Mouse (Mus musculus): ENCODE data around the gene Gse1. TPM values are rescaled to one million over a fixed set of nuclear protein-coding genes. Genes with fewer than 3 reads are reported as not detected.
A peak's percentile ranks its signal among the peaks of the same experiment; 100 is the strongest.

The Gse1 gene
- polyA plus RNA-seq, 1 experiment from 2014 or later, result 10.2 TPM

DNA sequence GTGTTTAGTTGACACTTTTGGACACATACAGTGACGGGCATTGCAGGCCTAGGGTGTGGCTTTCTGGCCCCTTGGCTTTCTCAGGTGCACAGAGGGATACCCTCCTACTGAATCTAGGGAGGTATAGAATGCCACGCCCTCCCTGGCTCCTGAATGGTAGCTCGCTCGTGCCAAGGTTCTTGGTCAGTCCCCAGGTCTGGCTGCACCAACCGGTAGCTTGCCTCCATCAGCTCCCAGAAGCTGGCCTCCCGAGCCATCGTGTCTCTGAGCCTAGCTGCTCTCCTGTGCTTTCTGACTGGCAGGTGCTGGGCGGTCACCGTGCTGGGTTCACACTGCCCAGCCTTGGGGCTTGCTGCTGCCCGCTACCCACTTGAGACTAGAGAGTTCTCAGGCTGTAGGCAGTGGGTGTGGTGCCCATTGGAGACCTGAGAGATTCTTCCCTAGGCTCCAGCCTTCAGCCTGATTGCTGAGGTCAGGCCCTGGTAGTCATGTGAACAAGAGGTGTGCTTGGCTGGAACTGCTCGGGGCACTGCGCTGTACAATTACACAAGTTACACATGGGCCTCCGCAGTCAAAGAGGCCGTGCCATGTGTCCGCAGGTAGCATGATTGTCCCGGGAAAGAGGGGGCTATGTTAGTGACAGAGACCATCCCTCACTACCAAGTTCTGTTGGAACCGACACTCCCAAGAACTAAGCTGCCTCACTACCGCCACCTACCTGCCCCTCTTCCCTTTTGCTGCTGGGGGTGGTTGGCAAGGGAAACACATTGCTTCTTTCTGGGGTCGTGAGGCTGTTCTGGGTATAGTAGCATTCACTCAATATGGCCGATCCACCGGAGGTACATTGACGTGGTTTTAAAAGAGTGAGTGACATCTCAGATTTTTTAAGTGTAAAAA, 333.5 kb downstream of the Gse1 start:
- H3K9me3 ChIP-seq (ENCODE audit: control insufficient read depth, low read length), result no peaks in the 10 kb centered on the region
- WGBS, result 76% methylated on average over 22 of the region's 22 CpGs
- no peak overlapping the region for H3K4me2 ChIP-seq (ENCODE audit: low read depth, low read length)
- H3K4me3 ChIP-seq (ENCODE audit: low read length), result no peak overlapping the region
- peaks cover 49% of the 10 kb centered on the region for H3K4me1 ChIP-seq (replicated peaks; ENCODE audit: control insufficient read depth, insufficient read depth, low read length)
- H3K9ac ChIP-seq (ENCODE audit: low read length), result no peak overlapping the region
- peaks cover 6% of the 10 kb centered on the region for H3K36me3 ChIP-seq (ENCODE audit: control insufficient read depth, insufficient read depth, low read length)
- H3K27ac ChIP-seq (ENCODE audit: low read length), result no peak overlapping the region
- no peak for ATAC-seq (ENCODE audit: low read depth)
- H3K27me3 ChIP-seq (ENCODE audit: control insufficient read depth, insufficient read depth, low read depth, low read length), result no peaks in the 10 kb centered on the region

GRCm38 (mm10) chr8:120562680-120563347, 334.6 kb downstream of the Gse1 start:
- Histone ChIP-seq H3K27me3 (ENCODE audit: control insufficient read depth, insufficient read depth, low read depth, low read length) (no peaks in the 10 kb centered on the region), H3K4me2 (ENCODE audit: low read depth, low read length) (no peak overlapping the region), H3K4me1 (replicated peaks; ENCODE audit: control insufficient read depth, insufficient read depth, low read length) (peaks cover 41% of the 10 kb centered on the region), H3K9ac (ENCODE audit: low read length) (peak overlapping the region; percentile 31; the same call in 1 of the 2 replicates), H3K4me3 (ENCODE audit: low read length) (no peak overlapping the region), H3K9me3 (ENCODE audit: control insufficient read depth, low read length) (no peaks in the 10 kb centered on the region), H3K27ac (ENCODE audit: low read length) (peak overlapping the region; percentile 53), H3K36me3 (ENCODE audit: control insufficient read depth, insufficient read depth, low read length) (peaks cover 16% of the 10 kb centered on the region)
- no peak for ATAC-seq (ENCODE audit: low read depth)
- WGBS, result 87% methylated on average over 18 of the region's 18 CpGs

- H3K9ac ChIP-seq (ENCODE audit: low read length), result peak overlapping the region; percentile 31; the same call in 1 of the 2 replicates
- H3K36me3 ChIP-seq (ENCODE audit: control insufficient read depth, insufficient read depth, low read length), result peaks cover 21% of the 10 kb centered on the region
- no peak overlapping the region for H3K4me3 ChIP-seq (ENCODE audit: low read length)
- no peak for ATAC-seq (ENCODE audit: low read depth)
- 28% methylated on average over 8 of the region's 8 CpGs for WGBS
- no peaks in the 10 kb centered on the region for H3K27me3 ChIP-seq (ENCODE audit: control insufficient read depth, insufficient read depth, low read depth, low read length)
- H3K27ac ChIP-seq (ENCODE audit: low read length), result peak overlapping the region; percentile 53
- peaks cover 41% of the 10 kb centered on the region for H3K4me1 ChIP-seq (replicated peaks; ENCODE audit: control insufficient read depth, insufficient read depth, low read length)
- no peaks in the 10 kb centered on the region for H3K9me3 ChIP-seq (ENCODE audit: control insufficient read depth, low read length)
- H3K4me2 ChIP-seq (ENCODE audit: low read depth, low read length), result no peak overlapping the region
These were observed 335.1 kb downstream of the Gse1 start for GRCm38 (mm10) chr8:120563348-120563724.

- H3K27ac ChIP-seq (ENCODE audit: low read length), result peak overlapping the region; percentile 53
- H3K9me3 ChIP-seq (ENCODE audit: control insufficient read depth, low read length), result no peaks in the 10 kb centered on the region
- H3K9ac ChIP-seq (ENCODE audit: low read length), result no peak overlapping the region
- H3K4me2 ChIP-seq (ENCODE audit: low read depth, low read length), result peak overlapping the region; percentile 7
- H3K4me3 ChIP-seq (ENCODE audit: low read length), result no peak overlapping the region
- peak; percentile 85 for ATAC-seq (ENCODE audit: low read depth)
- no peaks in the 10 kb centered on the region for H3K27me3 ChIP-seq (ENCODE audit: control insufficient read depth, insufficient read depth, low read depth, low read length)
- H3K36me3 ChIP-seq (ENCODE audit: control insufficient read depth, insufficient read depth, low read length), result peaks cover 30% of the 10 kb centered on the region
- H3K4me1 ChIP-seq (replicated peaks; ENCODE audit: control insufficient read depth, insufficient read depth, low read length), result peaks cover 41% of the 10 kb centered on the region
- WGBS, result 22% methylated on average over 20 of the region's 20 CpGs
These were observed 335.9 kb downstream of the Gse1 start for GRCm38 (mm10) chr8:120563851-120564837.

- Histone ChIP-seq H3K4me1 (replicated peaks; ENCODE audit: control insufficient read depth, insufficient read depth, low read length) (peaks cover 44% of the 10 kb centered on the region), H3K27ac (ENCODE audit: low read length) (no peak overlapping the region), H3K36me3 (ENCODE audit: control insufficient read depth, insufficient read depth, low read length) (peaks cover 36% of the 10 kb centered on the region), H3K4me2 (ENCODE audit: low read depth, low read length) (no peak overlapping the region), H3K27me3 (ENCODE audit: control insufficient read depth, insufficient read depth, low read depth, low read length) (no peaks in the 10 kb centered on the region), H3K4me3 (ENCODE audit: low read length) (no peak overlapping the region), H3K9me3 (ENCODE audit: control insufficient read depth, low read length) (no peaks in the 10 kb centered on the region), H3K9ac (ENCODE audit: low read length) (no peak overlapping the region)
- 34% methylated on average over 7 of the region's 7 CpGs for WGBS
- no peak for ATAC-seq (ENCODE audit: low read depth)
These were observed 337.0 kb downstream of the Gse1 start for GRCm38 (mm10) chr8:120565151-120565711.

DNA sequence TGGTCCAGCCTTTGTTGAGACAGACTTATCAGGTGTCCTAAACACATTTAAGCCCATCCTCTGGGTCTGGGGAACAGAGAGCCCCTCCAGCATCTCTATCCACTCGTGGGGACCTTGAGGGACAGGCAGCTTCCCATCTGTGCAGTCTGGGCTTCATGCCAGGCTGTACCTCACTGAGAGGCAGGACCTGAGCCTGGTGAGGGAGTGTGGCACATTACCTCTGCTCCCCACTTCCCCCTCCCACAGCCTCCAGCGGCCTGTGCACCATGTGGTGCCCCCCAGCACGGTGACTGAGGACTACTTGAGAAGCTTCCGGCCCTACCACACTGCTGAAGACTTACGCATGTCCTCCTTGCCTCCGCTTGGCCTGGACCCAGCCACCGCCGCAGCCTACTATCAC, 338.4 kb downstream of the Gse1 start:
- H3K27me3 ChIP-seq (ENCODE audit: control insufficient read depth, insufficient read depth, low read depth, low read length), result no peaks in the 10 kb centered on the region
- H3K36me3 ChIP-seq (ENCODE audit: control insufficient read depth, insufficient read depth, low read length), result peaks cover 43% of the 10 kb centered on the region
- ATAC-seq (ENCODE audit: low read depth), result no peak
- WGBS, result 80% methylated on average over 8 of the region's 8 CpGs
- no peak overlapping the region for H3K4me3 ChIP-seq (ENCODE audit: low read length)
- peaks cover 42% of the 10 kb centered on the region for H3K4me1 ChIP-seq (replicated peaks; ENCODE audit: control insufficient read depth, insufficient read depth, low read length)
- no peak overlapping the region for H3K9ac ChIP-seq (ENCODE audit: low read length)
- no peak overlapping the region for H3K4me2 ChIP-seq (ENCODE audit: low read depth, low read length)
- H3K9me3 ChIP-seq (ENCODE audit: control insufficient read depth, low read length), result no peaks in the 10 kb centered on the region
- no peak overlapping the region for H3K27ac ChIP-seq (ENCODE audit: low read length)

DNA sequence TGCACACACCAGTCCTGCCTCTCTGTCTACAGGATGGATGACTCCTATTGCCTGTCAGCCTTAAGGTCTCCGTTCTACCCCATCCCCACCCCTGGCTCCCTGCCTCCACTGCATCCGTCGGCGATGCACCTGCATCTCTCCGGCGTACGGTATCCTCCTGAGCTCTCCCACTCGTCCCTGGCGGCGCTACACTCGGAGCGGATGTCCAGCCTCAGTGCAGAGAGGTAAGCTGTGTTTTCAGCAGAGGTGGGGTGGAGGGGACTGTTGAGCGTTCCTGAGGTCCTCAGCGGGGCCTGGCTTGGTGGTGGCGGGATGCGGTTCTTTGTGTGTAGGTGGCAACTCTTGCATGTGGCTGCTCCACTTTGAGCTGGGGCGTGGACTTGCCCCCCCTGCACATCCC, 339.5 kb downstream of the Gse1 start:
- no peaks in the 10 kb centered on the region for H3K9me3 ChIP-seq (ENCODE audit: control insufficient read depth, low read length)
- H3K27ac ChIP-seq (ENCODE audit: low read length), result no peak overlapping the region
- no peak overlapping the region for H3K9ac ChIP-seq (ENCODE audit: low read length)
- H3K36me3 ChIP-seq (ENCODE audit: control insufficient read depth, insufficient read depth, low read length), result peaks cover 46% of the 10 kb centered on the region
- no peaks in the 10 kb centered on the region for H3K27me3 ChIP-seq (ENCODE audit: control insufficient read depth, insufficient read depth, low read depth, low read length)
- WGBS, result 96% methylated on average over 17 of the region's 17 CpGs
- H3K4me2 ChIP-seq (ENCODE audit: low read depth, low read length), result no peak overlapping the region
- H3K4me3 ChIP-seq (ENCODE audit: low read length), result no peak overlapping the region
- H3K4me1 ChIP-seq (replicated peaks; ENCODE audit: control insufficient read depth, insufficient read depth, low read length), result peaks cover 33% of the 10 kb centered on the region
- no peak for ATAC-seq (ENCODE audit: low read depth)

DNA sequence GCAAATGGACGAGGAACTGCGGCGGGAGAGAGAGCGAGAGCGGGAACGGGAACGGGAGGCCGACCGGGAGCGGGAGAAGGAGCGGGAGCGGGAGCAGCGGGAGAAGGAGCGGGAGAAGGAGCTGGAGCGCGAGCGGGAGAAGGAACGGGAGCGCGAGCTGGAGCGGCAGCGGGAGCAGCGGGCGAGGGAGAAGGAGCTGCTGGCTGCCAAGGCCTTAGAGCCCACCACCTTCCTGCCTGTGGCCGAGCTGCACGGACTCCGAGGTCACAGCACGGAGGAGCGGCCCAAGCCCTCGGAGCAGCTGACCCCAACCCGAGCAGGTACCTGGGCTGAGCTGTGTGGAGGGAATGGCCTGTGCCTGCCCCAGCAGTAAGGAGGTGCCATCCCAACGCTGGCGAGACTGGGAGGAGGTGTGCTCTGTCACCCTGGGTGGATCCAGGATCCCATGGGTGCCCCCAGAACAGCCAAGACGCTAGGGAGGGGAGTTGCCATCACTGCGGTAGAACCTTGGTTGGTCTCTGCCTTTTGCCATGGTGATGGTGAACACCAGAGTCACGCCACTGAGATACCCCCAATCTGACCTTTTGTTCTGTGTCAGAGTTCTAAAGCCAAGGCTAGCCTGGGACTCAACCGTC, 340.0 kb downstream of the Gse1 start:
- no peak overlapping the region for H3K4me2 ChIP-seq (ENCODE audit: low read depth, low read length)
- no peaks in the 10 kb centered on the region for H3K9me3 ChIP-seq (ENCODE audit: control insufficient read depth, low read length)
- no peaks in the 10 kb centered on the region for H3K27me3 ChIP-seq (ENCODE audit: control insufficient read depth, insufficient read depth, low read depth, low read length)
- no peak overlapping the region for H3K27ac ChIP-seq (ENCODE audit: low read length)
- H3K36me3 ChIP-seq (ENCODE audit: control insufficient read depth, insufficient read depth, low read length), result peaks cover 52% of the 10 kb centered on the region
- no peak overlapping the region for H3K9ac ChIP-seq (ENCODE audit: low read length)
- 96% methylated on average over 37 of the region's 37 CpGs for WGBS
- peaks cover 27% of the 10 kb centered on the region for H3K4me1 ChIP-seq (replicated peaks; ENCODE audit: control insufficient read depth, insufficient read depth, low read length)
- H3K4me3 ChIP-seq (ENCODE audit: low read length), result no peak overlapping the region
- no peak for ATAC-seq (ENCODE audit: low read depth)
